Mouse (Mus musculus) WW6 (cell line): ENCODE results near the gene Olfr1313.
"Not testable (repeated sequence)": the region's sequence is repeated elsewhere in the genome, so short reads cannot be mapped to it uniquely, and the experiment has no call there.

Source experiments
- DNase-seq: peaks from one replicate; pipeline ENCODE4 v3.0.0-alpha.2; 2013; ENCODE audit warnings: low read depth, low spot score

Gene Olfr1313

GRCm38 (mm10) chr2:112077743-112078142 is at the start of gene Olfr1313:
Gene Olfr1313, minus strand, starts transcription at chr2:112077843.
- DNase-seq: no peak

GRCm38 (mm10) chr2:112115340-112115739 is 37.7 kb upstream of the Olfr1313 start, which contains the start of gene Olfr1315-ps1:
Gene Olfr1315-ps1, minus strand, starts transcription at chr2:112115440.
- no peak for DNase-seq

GRCm38 (mm10) chr2:112096681-112097080 is 19.0 kb upstream of the Olfr1313 start, which contains the start of gene Olfr1314:
Gene Olfr1314, minus strand, starts transcription at chr2:112096781.
- no peak for DNase-seq

GRCm38 (mm10) chr2:112050138-112050537 is 27.5 kb downstream of the Olfr1313 start, which contains the start of gene Olfr1312:
Gene Olfr1312, minus strand, starts transcription at chr2:112050238.
- DNase-seq: no peak

GRCm38 (mm10) chr2:112026971-112027370 is 50.7 kb downstream of the Olfr1313 start:
- DNase-seq: not testable (repeated sequence)

- no peak for DNase-seq
Observed at GRCm38 (mm10) chr2:112024312-112024711, 53.3 kb downstream of the Olfr1313 start, which contains the start of gene Olfr1311. Gene Olfr1311, minus strand, starts transcription at chr2:112024412.
